Mouse (Mus musculus) heart, adult 9 months (tissue): ENCODE measurements at regions not wholly inside any gene's neighbourhood (a gene's known extent, or its start where the extent isn't known, plus 50 kb on each side); places are given as distances from the start of the nearest gene placed in this dataset.

ENCODE experiments used
- DNase-seq, 2 experiments: peaks; one replicate each; pipeline ENCODE4 v3.0.0; 2022; ENCODE audit warnings: low spot score in 2 of 2

DNA sequence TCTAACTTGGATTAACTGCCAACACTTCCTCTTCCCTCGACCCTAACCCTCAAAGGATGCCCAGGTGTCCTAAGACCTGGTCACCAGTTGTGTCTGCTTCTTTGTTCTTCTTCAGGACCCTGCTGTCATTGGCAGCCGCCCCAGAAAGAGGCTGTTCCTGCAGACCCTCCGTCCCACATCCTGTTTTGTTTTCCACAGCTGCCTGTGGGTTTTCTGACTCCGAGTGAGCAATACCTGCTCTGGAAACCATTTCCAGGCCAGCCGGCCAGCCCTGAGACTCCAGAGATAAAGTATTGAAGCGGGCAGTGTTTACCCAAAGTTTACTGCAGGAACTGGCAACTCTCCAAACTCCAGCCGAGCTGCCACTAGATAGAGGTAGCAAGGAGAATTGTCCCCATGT lies 337.2 kb upstream of the Noct start:
- no peak for DNase-seq

DNA sequence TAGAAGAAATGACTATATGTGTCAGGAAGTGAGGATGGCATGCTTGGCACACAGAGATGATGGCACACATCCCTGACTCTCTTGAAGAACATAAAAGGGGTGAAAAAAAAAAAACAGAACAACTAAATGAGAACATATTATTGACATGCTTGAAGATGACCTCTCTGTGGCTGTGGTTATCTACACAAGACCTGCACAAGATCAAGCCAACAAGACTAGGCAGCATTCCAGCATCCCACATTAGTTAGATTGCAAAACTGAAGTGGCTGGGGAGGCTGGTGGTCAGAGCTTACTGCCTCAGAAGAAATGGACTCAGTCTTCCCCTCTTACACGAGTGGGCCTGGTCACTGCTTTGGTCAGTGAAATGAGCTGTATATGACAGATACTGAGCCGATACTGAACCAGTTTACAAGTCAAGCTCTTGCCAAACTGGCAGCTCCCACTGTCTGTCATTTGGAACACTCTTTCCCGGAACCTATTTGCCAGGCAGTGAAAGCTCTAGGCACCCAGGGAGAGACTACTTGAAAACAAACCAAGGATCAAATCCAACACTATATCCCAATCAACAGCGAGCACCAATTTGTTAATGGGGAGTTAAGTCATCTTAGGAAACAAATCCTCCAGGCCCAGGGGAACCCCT lies 335.6 kb upstream of the Noct start:
- no peak for DNase-seq

DNA sequence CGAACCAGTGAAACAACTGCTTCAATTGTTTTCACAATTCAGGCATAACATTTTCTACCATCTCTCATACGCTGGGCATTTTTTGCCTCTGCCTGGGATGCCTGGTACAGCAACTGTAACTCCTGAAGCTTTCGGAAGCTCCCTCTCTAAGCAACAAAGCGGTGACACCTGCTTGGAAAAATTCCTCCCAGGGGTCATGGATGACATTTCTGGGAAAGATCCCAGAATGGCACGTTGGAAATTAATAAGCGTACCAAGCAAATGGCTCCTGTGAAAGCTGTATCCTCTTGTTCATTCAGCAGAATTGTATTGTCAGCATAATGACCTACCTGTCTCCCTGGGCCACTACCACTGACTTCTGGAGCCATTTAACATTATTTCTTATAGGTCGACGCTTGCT lies 333.7 kb upstream of the Noct start:
- DNase-seq: no peak

DNA sequence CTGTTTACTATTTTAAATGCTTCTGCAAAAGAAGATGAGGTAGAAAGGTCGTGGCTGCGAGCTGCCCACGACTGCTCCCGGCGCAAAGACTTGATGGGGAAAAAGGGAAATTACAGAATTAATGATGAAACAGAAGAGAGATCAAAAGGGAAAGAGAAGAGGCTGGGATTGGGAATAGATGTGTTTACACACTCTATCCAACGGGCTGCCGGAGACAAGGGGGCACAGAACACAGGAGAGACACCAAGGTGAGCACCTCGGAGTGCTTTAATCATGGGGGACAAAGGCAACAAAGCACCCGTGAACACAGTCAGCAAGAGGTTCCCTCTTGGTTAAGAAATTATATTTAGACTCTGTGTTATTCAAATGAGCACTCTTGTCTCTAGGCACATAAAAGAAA lies 326.1 kb upstream of the Noct start:
- DNase-seq: no peak

DNA sequence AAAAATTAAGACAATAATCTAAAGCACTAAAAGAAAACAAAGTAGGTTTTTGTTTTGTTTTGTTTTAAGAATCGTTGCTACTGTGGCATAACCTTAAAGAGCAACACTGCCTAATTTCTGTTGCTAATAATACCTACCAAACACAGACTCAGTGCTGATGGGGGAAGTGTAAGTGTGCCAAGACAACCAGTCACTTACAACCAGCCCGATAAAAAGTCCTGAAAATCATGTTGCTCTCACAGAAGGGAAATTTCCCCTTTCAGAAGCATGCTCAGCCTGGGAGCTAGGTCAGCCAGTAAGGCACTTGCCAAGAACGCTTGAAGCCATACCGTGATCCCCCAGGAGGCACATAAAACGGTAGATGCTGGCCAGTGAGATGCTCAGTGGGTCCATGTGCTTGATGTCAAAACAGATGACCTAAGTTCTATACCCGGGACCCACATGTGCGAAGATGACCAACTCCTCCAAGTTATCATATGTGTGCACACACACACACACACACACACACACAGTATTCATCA lies 324.4 kb upstream of the Noct start:
- no peak for DNase-seq

DNA sequence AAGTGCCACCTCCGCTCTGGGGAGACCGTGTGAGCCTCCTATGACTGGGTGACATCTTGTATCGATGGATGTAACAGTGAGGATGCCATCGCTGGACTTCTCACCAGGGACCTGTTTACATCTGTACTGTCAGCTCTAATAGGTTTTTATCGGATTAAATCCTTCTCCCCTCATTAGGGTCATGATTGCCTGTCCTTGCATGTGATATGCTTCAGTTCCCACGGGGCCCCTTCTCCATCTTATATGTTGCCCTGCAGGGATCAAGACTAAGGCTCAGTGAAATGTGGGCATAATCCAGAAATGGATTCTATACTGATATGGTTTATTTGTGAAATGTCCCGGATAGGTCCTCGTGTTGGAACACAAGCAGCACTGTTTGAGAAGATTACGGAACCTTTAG lies 323.7 kb upstream of the Noct start:
- no peak for DNase-seq

DNA sequence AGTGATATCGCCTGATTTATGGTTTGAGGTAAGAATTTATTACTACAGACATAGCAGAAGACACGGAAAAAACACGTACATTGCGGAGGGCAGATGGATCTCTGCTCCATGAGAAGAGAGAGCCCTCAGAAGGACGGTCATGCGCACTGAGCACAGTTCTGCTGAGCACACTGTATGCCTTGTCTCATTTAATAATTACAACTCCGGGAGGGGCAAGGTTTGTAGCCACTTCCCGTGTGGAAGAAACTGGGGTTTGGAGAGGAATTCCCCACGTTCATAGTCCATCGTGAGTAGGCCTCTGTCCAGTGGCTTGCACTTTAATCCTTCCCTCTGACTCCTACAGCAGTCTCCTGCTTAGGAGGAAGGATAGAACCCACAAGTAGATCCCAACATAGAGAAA lies 322.9 kb upstream of the Noct start:
- DNase-seq: no peak

GRCm38 (mm10) chr3:50902933-50903332 lies 321.3 kb upstream of the Noct start:
- peak; percentile 6 to 7 for DNase-seq

GRCm38 (mm10) chr3:50904716-50905116 lies 319.5 kb upstream of the Noct start:
- no peak for DNase-seq

DNA sequence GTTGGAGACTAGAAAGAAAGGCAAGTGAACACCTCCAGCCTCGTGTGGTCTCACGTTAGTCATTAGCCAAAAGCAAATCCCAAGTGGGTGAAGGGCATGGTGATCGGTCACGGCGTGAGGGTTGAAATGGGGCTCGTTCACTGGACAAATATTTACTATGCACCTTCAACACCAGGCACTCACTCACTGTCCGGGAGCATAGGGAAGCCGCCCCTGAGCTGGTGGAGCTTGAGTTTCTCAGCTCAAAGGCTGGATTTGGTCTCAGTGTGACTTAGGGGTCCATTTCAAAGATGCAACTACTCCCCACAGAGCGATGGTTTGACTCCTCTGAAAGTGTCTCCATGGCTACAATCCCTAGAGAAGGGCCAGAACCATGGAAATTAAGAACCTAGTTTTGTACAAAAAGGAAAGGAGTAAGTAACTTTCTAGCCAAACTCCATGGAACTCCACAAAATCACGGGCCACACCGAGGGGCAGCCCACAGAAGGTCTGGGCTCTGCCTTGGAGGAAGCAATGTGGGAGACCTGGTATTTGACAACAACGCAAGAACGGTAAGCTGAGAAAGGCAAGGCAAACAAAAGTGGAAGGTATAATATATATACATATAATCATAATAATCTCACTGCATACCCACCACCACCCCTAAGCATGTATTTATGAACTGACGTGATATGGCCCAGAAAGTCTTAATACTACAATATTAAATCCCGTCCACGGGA lies 318.8 kb upstream of the Noct start:
- DNase-seq: no peak

DNA sequence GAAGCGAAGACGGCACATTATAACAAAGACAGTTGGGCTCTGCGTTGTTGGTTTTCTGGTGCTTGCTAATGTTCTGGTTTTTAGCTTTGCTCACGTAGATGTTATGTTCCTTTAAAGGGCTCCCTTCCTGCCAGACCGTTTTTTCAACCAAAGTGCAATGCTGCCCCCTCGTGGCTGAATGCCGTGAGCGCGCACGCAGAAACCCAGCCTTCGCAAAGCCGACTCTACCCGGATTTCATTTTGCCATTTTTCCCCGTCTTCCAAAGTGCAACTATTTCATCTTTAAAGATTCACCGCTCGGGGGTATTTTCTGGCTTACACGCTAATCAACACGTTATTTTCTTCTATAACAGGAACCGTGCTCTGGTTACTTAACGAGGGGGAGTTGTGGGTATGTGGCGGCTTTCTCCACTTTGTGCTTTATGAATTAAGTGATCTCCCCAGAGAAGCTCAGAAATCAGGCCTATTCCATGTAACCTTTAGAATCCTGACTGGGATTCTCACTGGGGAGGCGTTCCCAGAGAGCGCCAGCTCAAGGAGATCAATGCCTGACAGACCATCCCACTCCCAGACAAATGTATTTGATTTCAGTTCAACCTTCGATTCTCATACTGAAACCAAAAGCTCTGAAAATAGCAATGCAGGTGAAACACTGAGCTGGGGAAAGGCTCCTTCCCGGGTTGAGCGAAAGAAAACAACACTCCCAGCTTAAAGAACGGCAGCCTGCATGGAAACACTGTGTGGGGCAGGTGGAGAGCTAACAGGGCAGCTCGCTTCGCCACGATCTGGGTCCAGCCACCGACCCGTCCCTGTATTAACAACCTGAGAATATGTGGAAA lies 318.0 kb upstream of the Noct start:
- DNase-seq: peak; percentile 53 to 75

- no peak for DNase-seq
Measured at GRCm38 (mm10) chr3:50912980-50913518, 311.2 kb upstream of the Noct start.

GRCm38 (mm10) chr3:50914866-50915365 lies 309.3 kb upstream of the Noct start:
- DNase-seq: no peak

- no peak for DNase-seq
Measured at GRCm38 (mm10) chr3:50916305-50916854, 307.9 kb upstream of the Noct start.

GRCm38 (mm10) chr3:50922347-50922746 lies 301.9 kb upstream of the Noct start:
- no peak for DNase-seq

- no peak for DNase-seq
Measured at GRCm38 (mm10) chr3:50922832-50923231, 301.4 kb upstream of the Noct start.

DNA sequence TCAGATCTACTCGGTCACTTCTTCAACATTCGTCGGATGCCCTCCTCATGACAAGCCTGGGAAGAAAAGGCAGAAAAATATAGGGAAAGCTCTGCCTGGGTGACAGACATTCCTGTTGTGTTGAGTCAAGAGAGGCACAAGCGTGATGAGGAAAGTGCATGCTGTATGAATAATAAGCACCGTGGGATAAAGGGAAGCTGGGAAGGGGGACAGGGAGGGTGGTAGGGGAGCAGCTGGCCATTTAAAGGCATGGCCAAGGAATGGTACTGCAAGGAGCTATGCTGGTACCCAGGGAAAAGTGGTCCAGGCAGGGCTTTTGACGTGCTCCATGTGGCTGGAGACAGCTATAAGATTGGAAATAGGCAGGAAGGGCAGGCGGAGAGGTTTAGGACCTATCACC lies 300.9 kb upstream of the Noct start:
- DNase-seq: no peak

DNA sequence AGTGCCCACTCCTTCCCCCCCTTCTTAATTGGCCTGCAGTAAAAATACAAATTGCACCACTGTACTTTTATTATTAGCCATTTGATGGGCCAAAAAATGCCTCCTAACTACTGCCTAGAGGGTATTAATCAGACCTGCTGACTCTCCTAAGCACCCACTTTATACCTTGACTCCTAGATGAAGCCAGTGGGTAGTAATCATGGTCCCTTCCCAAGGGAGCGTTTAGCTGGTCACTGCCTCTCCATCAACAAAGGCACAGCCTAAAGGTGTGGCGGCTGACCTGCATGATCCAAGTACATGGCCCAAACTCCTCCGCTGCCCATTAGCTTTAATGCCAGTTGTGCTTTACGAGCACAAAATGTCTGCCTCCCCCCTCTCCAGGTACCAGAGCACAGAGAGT lies 296.9 kb upstream of the Noct start:
- no peak for DNase-seq

- DNase-seq: no peak
Measured at GRCm38 (mm10) chr3:50929013-50929412, 295.2 kb upstream of the Noct start.

- no peak for DNase-seq
Measured at GRCm38 (mm10) chr3:50932397-50933089, 291.7 kb upstream of the Noct start.

GRCm38 (mm10) chr3:50933090-50933443 lies 291.2 kb upstream of the Noct start:
- DNase-seq: no peak
